Mouse (Mus musculus) left cerebral cortex, adult 18-20 months (tissue): ENCODE measurements around the gene Fam184a. TPM values are rescaled to one million over a fixed set of nuclear protein-coding genes. Genes with fewer than 3 reads are reported as not detected.

ENCODE experiments used
- DNase-seq, 2 experiments: peaks; one replicate each; pipeline ENCODE4 v3.0.0; 2021 to 2022; ENCODE audit warnings: low spot score in 2 of 2, mixed read lengths in 1 of 2
- long read RNA-seq, 2 experiments: library from polyadenylated mRNA; stranded (forward); transcript quantifications; one replicate each; pipeline ENCODE4 v2.0.0; 2021
- total RNA-seq, 2 experiments: library from RNA; stranded (reverse); gene quantifications; 2 replicates each; pipeline ENCODE4 v1.2.3; 2021

The Fam184a gene
- total RNA-seq = 10 to 100 TPM; 27.7 to 28.3 TPM
- long read RNA-seq, experiment 1, full-length matches to known transcripts = 2 of 16 reads
- long read RNA-seq, experiment 1, partial matches to known transcripts = 3 of 16 reads
- long read RNA-seq, experiment 1, other reads (novel, unspliced or antisense) = 11 of 16 reads
- long read RNA-seq, experiment 2, full-length matches to known transcripts = 1 of 9 reads
- long read RNA-seq, experiment 2, partial matches to known transcripts = 5 of 9 reads
- long read RNA-seq, experiment 2, other reads (novel, unspliced or antisense) = 3 of 9 reads

DNA sequence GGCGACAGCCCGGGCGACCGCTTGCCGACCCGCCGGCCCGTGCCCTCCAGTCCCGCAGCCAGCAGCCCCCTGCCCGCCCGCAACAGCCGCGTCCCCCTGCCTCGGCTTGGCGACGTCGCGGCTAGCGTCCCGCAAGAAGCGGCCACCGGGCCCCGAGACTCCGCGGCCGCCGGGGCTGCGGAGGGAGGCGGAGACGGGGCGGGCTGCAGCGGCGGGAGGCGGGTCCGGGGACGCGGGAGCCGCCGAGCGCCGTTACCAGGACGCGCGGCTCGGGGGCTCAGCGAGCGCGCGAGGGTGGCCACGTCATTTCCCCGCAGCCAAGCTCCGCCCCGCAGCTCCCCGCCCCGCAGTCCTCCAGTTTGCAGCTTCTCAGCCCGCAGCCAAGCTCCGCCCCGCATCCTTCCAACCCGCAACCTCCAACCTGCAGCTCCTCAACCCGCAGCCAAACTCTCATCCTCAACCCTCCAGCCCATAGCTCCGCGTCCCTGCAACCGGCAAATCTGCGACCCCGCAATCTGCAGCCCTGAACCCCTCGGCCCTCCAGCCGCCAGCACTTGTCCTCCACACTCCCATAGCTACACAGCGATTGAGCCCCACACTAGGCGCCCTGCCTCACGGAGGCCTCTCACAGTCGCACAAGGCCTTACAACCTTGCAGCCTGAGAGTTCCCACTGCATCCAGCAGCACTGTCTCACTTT lies at the start of gene Fam184a:
Fam184a (minus strand) TSS at position 169 of the 698 bp plus-strand sequence.
- peak; percentile 89 to 92 for DNase-seq

DNA sequence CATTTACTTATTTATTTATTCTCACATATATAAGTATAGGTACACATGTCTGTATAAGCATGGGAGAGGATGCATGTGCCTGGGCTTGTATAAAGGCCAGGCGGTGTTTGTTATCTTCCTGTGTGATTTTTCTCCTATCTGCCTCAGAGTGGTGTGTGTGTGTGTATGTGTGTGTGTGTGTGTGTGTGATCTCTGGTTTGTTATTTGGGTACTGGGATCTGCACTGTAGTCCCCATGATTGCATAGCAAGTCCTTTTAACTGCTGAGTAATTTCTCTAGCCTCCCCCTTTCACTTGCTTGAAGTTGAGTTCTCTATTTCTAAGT lies 45.3 kb upstream of the Fam184a start:
- no peak for DNase-seq

DNA sequence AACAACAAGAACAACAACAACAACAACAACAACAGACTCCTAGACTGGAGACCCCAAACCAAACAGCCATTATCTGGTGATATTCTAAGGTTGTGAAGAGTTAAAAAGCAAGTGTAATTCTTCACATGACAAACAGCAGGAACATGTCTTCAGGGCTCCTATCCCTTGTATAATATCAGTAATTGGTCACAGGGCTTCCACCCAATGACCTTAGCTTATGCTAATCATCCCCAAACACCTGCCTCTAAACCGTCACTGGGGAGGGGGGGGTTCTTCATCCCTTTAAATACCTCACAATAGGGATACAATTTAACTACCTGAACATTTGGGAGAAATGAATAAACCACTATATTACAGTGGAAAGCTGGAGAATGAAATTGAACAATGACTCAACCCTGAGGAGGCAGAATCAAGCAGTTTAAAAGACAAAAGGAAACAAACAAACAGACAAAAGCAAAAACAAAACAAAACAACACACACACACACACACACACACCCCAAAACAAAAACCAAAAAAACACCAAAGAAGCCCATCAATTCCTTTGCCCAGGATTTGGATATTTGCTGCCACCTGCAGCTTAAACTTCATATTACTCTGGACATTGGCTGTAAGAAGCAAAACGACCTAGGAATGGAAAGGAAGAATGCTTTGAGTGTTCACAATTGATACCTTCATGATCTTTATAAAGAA lies 44.8 kb upstream of the Fam184a start:
- DNase-seq = peak; percentile 48 to 53

DNA sequence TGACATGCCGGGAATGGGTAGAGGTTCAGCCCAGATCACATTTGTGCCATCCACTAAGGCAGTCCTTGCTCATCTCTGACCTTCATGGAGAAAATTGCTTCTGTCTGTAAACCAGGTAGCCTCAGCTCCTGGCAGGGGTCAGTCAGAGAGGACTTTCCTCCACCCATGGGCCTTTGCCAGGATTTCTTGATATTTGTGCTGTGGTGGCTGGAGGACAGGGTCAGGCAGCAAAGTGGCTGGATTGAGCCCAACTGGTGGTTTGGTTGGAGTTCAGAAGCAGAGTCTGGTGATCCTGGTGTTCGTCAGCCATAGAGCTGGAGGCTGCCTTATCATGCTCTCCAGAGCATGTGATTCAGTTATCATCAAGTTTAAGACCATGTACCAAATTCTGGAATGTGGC lies 40.4 kb upstream of the Fam184a start:
- DNase-seq = no peak

DNA sequence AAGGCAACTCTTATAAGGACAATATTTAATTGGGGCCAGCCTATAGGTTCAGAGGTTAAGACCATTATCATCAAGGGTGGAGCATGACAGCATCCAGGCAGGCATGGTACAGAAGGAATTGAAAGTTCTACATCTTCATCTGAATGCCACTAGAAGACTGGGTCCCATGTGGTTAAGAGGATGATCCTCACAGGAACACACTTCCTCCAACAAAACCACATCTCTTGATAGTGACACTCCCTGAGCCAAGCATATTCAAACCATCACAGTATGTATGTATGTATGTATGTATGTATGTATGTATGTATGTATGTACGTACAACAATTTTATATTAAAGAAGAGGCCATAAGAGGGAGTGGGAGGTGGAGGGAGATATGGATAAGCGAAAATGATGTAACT lies 25.7 kb upstream of the Fam184a start:
- no peak for DNase-seq

DNA sequence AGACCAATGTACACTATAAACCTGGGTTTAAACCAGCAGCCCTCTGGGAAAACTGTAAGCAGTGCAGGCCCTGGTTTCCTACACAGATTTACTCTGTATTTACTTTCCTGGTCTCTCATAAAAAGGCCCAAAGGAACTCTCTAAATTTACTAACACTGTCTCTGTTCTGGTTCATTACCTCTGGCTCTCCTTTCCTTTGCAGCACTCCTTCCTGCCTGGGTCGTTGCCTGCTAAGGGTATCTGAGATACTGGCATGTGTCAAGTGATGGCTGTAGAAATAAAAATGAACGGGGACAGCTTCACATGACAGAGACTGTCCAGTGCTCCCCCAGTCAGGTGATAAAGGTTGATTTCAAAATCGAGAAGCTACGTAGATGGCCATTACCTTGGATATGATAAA lies 21.8 kb upstream of the Fam184a start:
- DNase-seq = no peak

DNA sequence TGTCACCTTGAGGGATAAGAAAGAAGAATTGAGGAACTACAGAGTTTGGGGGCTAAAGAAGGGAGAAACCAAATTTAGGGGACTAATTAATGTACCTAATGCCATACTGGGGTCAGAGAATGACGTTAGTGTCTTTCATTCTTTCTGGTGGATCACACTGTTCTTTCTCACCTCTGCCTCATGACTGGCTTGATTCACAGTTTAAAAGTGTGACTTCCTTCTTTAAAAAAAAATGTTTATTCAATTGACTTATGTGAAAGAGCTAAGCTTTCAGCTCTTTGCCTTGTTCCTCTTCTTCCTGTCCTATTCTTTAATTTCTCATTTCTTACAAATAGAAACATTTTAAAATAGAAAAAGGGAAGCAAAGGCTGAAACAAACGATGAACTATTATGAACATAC lies 20.6 kb upstream of the Fam184a start:
- DNase-seq = no peak

DNA sequence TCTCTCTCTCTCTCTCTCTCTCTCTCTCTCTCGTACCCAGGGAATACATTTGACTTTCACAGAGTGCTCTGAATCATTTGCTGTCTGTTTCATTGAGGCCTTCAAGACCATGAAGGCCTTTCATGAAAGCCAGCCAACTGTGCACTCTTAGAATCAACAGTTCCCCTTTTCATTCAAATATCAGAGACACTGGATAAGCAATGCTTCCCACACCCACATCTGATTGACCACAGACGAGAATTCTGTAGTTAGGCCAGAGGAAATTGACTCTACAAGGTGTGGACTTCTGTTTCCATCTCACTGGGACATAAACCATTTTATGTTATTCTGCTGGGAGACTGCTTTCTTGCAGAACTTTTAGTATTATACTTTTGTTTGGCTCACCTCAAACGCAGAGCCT lies 17.8 kb upstream of the Fam184a start:
- DNase-seq = no peak

DNA sequence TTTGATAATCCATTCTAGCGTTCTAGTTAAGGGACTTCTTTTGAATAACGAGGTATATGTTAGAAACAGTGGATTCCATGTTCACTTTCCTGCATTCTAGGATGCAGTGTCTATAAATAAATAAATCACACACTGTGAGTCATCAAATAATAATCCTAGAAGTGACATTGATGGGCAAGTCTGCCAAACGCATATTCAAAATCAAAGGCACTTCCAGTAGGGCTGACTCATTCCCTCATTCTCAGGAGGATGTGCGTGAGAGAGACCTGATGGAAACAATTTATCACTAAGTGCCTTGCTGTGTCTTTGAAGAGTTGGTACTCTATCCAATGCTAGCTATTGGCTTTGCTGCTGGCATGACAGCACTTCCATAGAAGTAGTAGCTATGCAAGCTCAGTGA lies 14.5 kb upstream of the Fam184a start:
- DNase-seq = no peak

DNA sequence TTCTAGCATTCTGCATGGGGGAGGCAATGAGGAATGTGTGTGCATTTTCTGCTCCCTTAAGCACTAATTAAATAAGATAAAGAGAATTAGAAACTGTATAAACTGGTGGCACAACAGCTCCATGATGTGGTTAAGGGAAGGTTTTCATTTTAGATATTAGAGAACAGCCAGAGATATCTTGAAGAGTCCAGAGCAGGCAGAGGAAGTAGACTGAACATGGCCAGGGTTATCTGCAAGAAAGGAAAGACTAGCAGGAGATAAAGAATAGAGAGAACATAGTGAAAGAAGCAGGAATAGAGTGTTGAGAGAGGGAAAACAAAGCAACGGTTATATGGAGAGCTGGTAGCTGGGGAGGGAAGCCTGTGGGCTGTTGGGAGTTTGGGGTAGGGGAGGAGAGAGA lies 1.8 kb upstream of the Fam184a start:
- no peak for DNase-seq

DNA sequence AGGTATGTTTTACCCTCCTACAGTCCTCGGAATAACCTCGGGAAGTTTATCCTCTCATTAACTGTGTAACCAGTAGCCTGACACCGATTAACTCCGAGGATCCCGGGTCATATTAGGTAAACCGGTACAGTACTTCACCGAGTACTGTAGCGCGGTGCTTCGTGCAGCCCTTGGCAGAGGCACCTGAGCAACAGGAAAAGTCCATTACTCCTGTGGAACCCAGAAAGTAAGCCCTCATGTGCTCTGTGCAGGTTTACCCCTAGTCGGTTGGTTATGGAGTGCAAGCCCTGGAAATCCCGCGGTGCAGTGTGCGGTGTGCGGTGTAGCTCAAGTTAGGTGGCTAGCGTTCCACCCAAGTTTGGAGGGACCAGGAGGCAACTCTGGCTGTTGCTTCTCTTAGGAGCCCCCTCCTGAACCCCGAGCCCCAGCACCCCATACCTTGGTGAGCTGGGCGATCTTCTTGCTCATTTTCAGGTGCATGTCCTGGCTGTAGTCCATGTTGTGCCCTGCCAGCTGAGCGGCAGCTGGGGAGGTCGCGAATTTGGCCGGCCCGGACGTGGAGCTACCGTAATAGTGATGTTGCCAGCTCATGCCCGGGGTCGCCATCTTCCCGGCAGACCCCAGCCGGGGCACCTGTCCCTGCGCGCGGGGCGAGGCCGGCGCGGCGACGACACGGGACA lies 508 bp downstream of the Fam184a start:
- peak in 1 of 2 experiments; percentile 8 for DNase-seq

DNA sequence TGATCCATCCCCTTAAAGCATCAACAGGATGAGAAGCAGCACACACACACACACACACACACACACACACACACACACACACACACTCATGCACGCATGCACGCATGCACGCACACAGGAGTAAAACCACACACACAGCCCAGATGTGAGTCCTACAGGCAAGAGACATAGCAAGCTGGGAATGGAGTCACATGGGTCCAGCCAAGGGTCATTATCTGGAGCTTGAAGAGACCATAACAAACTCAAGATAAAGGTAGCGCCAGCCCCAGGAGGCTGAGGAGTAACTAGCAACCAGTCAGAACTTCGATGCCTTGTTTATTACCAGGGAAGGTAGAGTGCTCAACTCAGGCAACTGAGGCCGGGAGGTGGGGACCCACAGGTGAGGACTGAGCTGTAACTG lies 4.9 kb downstream of the Fam184a start:
- no peak for DNase-seq

DNA sequence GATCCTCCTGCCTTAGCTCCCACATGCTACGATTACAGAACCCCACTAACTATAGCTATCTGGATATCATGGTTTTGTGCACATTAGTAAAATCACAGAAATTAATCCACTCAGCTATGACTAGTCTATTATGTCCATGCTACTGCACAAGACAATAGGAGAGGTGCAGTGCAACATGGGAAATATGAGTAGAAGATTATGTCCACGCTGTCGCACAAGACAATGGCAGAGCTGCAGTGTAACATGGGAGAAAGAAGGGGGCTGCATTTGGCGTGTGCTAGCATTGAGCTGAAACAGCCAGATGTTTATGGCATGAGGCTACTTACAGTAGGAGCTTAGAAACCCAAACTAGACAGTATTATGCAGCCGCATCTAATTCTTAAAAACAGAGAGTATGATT lies 8.0 kb downstream of the Fam184a start:
- no peak for DNase-seq

DNA sequence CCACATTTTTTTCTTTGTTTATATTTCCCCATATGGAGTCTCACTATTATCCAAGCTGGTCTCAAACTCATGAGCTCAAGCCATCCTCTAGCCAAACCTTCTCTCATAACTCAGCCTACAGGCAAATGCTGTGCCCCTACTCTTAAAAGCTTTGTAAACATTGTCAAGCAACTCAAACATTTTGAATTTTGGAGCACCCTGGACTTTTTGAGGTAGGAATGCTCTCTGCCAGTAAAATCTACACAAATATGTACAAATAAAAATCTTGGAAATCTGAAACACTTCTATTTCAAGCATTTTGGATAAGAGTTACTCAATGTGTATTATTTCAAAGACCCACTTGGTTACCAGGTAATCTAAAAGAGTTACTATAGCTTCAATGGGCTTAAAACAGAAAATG lies 10.9 kb downstream of the Fam184a start:
- no peak for DNase-seq

DNA sequence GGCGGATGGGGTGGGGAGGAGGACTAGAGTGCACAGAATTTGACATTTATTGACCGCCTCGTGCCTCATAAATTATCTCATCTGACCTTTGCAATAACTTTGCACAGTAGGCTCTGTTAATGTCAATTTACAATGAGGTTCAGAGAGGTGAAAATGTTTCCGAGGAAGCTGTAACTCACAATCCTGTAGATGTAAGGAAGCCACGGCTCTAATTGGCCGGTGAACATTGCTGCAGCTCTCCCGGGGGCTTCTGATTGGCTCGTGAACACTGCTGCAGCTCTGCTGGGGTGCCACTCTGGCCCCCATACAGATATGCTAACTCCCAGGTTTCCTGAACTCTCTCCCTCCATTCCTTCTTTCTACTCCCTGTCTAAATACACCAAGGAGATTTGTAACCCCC lies 12.1 kb downstream of the Fam184a start:
- DNase-seq = no peak

DNA sequence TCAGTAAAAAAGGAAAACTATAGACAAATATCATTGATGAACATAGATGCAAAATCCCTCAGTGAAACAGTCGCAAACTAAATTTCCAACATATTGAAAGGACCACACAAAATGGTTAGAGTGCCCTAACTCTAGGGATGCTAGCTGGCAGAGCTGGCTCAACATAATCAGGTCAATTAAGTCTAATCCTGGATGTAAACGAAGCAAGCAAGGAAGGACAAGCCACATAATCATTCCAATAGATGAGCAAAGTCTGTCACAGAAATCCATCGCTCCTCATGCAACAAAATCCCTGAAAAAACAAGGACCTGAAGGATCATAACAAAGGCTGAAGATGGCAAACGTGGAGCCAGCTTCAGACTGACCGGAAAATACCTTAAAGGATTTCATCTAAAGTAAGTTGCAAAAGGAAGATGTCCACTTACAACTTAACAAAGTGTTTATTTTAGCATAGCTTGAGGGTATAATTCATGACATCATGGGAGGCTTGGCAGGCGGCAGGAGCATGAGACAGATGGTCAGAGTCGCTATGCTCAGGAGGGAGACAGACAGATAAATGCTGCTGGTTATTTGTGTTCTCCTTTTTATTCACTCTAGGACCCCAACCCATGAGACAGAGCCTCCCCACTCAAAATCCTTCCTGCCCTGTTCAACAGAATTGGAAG lies 15.6 kb downstream of the Fam184a start:
- no peak for DNase-seq

DNA sequence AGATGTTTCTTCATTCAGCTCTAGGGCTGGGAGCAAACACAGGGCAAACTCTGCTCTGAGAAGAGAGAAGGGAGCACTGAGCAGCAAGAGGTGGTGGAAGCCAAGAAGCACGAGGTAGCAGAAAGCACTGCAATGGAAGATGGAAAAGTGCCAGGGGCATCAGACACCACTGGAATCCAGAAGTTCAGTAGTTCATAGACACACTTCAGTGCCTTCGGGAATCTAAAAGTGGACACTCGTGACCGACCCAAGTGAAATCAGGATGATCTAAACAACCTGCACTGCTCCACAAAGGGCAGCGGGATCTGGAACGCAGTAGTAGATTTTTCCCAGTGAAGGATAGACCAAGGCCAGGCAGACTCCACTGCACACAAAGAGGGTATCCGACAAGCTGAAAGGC lies 18.6 kb downstream of the Fam184a start:
- DNase-seq = no peak

DNA sequence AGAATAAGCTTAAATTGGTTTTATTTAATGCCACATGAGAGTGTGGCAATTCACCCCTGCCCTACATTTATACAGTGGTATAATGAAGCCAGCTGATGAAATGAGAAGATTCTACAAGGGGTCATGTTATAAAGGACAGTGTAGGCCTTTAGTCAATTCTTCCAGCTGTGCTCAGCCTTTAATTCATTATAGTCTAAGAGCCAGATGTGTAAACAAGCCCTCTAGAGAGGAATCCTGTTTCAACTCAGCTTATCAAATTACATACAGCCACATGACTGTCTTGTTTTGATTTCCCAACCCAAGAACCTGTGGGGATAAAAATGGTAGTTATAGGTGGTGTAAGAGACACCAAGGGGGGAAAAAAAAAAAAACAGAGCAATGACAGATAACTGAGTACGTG lies 22.0 kb downstream of the Fam184a start:
- DNase-seq = no peak

DNA sequence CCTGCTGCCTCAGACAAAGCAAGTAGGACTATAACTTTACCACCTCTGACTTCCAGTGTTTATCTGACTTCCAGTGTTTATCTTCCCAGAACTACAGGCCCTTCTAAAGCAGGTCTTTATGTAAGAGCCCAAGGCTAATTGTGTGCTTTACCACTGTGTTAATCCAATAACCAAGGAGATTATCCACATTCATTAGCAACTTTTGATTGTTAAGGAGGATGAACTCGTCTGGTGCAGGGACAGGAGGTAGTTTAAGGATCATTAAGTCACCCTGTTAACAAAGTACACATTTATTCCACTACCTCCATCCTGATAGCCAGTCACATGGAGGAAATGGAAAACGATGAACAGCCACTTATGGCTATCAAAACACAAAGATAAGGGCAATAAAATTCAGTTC lies 25.6 kb downstream of the Fam184a start:
- DNase-seq = no peak

DNA sequence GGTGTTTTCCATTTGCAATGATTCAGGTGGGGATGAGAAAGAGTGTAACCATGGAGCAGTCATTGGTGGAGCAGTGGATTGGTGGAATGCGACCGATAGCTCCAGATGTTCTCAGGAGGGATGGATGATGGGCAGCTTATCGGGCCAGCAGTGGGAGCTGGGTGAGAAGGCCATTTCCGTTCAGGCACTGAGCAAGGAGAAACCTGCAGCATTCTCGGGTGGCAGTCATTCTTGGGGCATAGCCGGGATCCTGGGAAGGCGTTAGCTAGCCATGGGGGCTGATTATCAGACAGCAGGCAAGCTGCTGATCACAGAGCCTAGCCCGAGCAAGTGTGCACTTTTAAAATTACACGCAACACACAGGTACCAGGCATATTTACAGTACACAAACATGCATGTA lies 46.4 kb downstream of the Fam184a start:
- DNase-seq = no peak

DNA sequence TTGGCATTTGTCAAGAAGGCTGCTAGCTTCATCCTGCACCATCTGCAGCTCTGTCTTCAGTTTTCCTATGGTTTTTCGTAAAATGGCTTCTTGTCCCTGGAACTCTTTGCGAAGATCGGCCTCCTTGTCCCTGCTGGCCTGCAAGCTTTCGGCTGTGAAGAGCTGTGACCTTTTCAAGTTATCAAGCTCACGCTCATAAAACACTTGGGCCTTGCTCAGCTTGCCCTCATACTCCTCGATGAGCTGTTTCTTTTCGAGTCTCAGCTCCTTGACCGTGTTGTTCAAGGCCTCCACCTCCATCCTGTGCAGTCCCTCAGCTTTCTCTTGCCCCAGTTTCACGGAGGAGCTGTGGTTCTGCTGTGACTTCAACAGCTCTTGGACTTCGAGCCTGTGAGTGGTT lies 52.4 kb downstream of the Fam184a start:
- DNase-seq = no peak

DNA sequence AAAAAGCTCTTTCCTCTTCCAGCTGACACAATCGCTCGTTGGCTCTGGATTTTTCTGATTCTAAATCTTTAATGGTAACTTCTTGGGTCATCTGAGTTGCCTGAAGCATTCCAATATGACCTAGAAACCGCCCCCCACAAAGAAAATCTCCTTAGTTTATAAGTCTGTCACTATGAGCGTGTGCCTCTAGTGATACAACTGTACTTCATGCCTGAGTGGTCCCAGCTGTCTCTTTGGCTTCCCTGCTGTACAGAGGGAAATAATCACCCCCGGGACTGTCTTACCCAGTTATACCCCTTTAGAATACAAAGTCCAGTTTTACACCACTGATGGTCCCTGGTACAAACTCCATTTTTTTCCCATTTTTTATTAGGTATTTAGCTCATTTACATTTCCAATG lies 56.2 kb downstream of the Fam184a start:
- no peak for DNase-seq
